Mouse (Mus musculus) liver, embryonic 14.5 days (tissue): ENCODE results near the gene Tmem127. TPM values are rescaled to one million over a fixed set of nuclear protein-coding genes. Genes with fewer than 3 reads are reported as not detected.
"Not testable (repeated sequence)": the region's sequence is repeated elsewhere in the genome, so short reads cannot be mapped to it uniquely, and the experiment has no call there.

Experiments
- ATAC-seq: fragments of 200-750 bp; cut with Nextera tagmentation; 2 replicates; pipeline ENCODE4 v1.8.0; 2017; ENCODE audit warnings: moderate number of reproducible peaks, mild to moderate bottlenecking, moderate library complexity; ENCODE audit not compliant: insufficient read depth
- DNase-seq, 3 experiments: peaks; one replicate each; pipeline ENCODE4 v3.0.0-alpha.2; 2012 to 2013; ENCODE audit warnings: low read depth in 3 of 3, low spot score in 3 of 3
- H3K27ac ChIP-seq: fragments of 300-500 bp; sonication (generic); 2 replicates; pipeline ENCODE4 v1.5.1; 2014; ENCODE audit warnings: moderate library complexity, mild to moderate bottlenecking, control low read depth, inconsistent platforms
- H3K27me3 ChIP-seq: fragments of 300-500 bp; sonication (generic); 2 replicates; pipeline ENCODE4 v1.6.1; 2014; ENCODE audit warnings: mild to moderate bottlenecking, low read length, moderate library complexity; ENCODE audit not compliant: control insufficient read depth, insufficient read depth
- H3K36me3 ChIP-seq: fragments of 300-500 bp; sonication (generic); replicated peaks from 2 replicates; pipeline ENCODE4 v1.6.1; 2014; ENCODE audit warnings: low read depth; ENCODE audit not compliant: control insufficient read depth, insufficient read depth
- H3K4me1 ChIP-seq, 2 experiments: fragments of 200-500 bp in 1 of 2; fragments of 300-500 bp in 1 of 2; sonication (generic) in 1 of 2; replicated peaks; 2 replicates each; pipeline ENCODE4 v1.6.1; 2012 to 2014; ENCODE audit warnings: antibody characterized with exemption in 1 of 2, inconsistent platforms in 1 of 2, low read length in 1 of 2; ENCODE audit not compliant: control insufficient read depth in 2 of 2, insufficient read depth in 2 of 2
- H3K4me2 ChIP-seq: fragments of 300-500 bp; sonication (generic); 2 replicates; pipeline ENCODE4 v1.6.1; 2014; ENCODE audit warnings: low read depth, mild to moderate bottlenecking, control low read depth, moderate library complexity
- H3K4me3 ChIP-seq, 2 experiments: fragments of 200-500 bp in 1 of 2; fragments of 300-500 bp in 1 of 2; sonication (generic) in 1 of 2; 2 replicates each; pipeline ENCODE4 v1.5.1; 2012 to 2014; ENCODE audit warnings: low read depth in 2 of 2, low read length in 2 of 2, mild to moderate bottlenecking in 2 of 2, control low read depth in 1 of 2, inconsistent platforms in 1 of 2, moderate library complexity in 1 of 2; ENCODE audit not compliant: insufficient read depth in 1 of 2
- H3K9ac ChIP-seq: fragments of 300-500 bp; sonication (generic); replicated peaks from 2 replicates; pipeline ENCODE4 v1.6.1; 2014; ENCODE audit warnings: mild to moderate bottlenecking, control low read depth, moderate library complexity
- H3K9me3 ChIP-seq: fragments of 300-500 bp; sonication (generic); 2 replicates; pipeline ENCODE4 v1.6.1; 2016; ENCODE audit warnings: low read length, mixed read lengths; ENCODE audit not compliant: control insufficient read depth
- CTCF ChIP-seq: IDR thresholded peaks from 2 replicates; pipeline ENCODE4 v1.5.1; 2016; ENCODE audit warnings: antibody characterized with exemption, low read depth, control low read depth
- EP300 ChIP-seq: IDR thresholded peaks from 2 replicates; pipeline ENCODE4 v1.6.1; 2016; ENCODE audit warnings: antibody characterized with exemption, low read depth
- WGBS: fragments of 180-500 bp; shearing (Covaris S2); extraction: QIAGEN DNeasy Blood & Tissue Kit; methylation state at CpG from one replicate; pipeline ENCODE4 v1.1.7; 2014; ENCODE audit not compliant: insufficient replicate concordance; 5-methylcytosine and 5-hydroxymethylcytosine counted together
- polyA plus RNA-seq, 2 experiments: library from polyadenylated mRNA; depleted of rRNA in 1 of 2; stranded (reverse) in 1 of 2; unstranded in 1 of 2; fragments of >200 nt; fragmentation: Nextera tagmentation in 1 of 2; extraction: Ambion mirVana in 1 of 2; gene quantifications; 2 replicates each; pipeline versions ENCODE4 v1.2.1 to v1.2.3; 2012 to 2014

Gene Tmem127
- polyA plus RNA-seq, 2 experiments: 7.4 to 8.4 TPM

DNA sequence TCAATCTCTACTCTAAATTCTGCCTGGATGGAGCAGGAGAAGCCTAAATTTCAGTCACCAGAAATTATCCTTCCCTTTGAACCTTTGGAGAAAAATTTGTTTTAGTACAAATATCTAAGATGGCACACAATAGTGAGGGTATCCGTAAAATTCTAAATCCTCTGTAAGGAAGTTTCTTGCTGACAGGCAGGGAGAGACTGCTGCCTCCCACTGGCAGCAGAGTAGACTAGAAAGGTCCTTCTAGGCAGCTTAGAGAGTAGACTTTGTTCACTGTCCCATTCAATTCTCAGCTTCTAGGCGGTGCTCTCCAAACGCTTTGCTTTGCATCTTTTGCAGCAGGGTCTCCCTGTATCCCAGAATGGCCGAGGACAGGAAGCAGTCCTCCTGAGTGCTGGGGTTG is 20.1 kb downstream of the Tmem127 start:
- DNase-seq (no peak), ATAC-seq (no peak)
- Histone ChIP-seq H3K27me3 (no peaks in the 10 kb centered on the region), H3K4me1 (peaks cover 6% of the 10 kb centered on the region in 2 experiments), H3K4me2 (no peak overlapping the region), H3K27ac (no peak overlapping the region), H3K4me3 (no peak overlapping the region), H3K36me3 (no peaks in the 10 kb centered on the region), H3K9me3 (no peaks in the 10 kb centered on the region), H3K9ac (no peak overlapping the region)
- WGBS: 63% methylated on average over 4 of the region's 4 CpGs
- no peak for TF ChIP-seq EP300
- peak; percentile 11; the same call in 1 of the 2 replicates for TF ChIP-seq CTCF

DNA sequence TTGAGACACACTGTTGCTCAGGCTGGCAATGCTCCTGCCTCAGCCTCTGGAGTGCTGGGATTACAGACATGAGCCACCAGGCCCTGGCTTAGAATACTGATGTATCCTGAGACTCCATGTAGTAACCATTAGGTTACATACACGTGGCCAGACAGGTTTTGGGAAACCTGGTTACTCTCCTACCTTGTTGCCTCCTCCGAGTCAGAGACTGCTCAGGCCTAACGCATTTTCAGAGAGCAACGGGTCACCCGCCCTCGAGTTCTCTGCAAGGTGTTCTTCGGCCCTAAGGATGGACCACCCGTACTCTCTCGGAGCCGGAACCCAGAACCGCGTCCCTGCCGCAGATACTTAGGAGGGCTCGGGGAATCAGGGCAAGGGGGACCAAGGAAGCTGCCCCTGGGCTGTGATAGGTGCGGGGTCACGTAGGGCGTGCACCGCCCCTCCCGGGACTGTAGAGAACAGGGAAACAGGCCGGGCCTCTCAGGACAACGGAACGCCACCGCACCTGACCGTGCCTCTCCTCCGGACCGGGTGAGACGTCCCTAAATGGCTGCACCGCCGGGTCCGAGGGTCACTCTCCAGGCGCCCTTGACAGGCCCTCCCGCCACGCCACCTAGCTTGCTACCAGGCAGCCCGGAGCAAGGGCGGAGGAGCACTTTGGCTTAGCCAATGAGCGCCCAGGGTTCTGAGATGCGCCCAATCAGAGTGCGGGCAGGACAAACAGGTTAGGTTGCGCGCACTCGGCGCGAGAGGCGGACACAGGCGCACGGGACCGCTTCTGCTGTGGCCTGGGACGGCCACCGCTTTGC is 22.0 kb downstream of the Tmem127 start, which contains the start of gene Stard7:
Stard7 (plus strand) TSS at position 728 of the 809 bp plus-strand sequence.
- peak; percentile 65 for TF ChIP-seq CTCF
- peak; percentile 27; the same call in 1 of the 2 replicates for TF ChIP-seq EP300
- peak within 1 kb of the TSS; percentile 82 for H3K9ac ChIP-seq
- no peaks in the 10 kb centered on the region; the same call in 1 of the 2 replicates for H3K36me3 ChIP-seq
- H3K27me3 ChIP-seq: no peaks in the 10 kb centered on the region
- H3K4me2 ChIP-seq: peak within 1 kb of the TSS; percentile 81
- H3K27ac ChIP-seq: peak within 1 kb of the TSS; percentile 72
- ATAC-seq (peak; percentile 98), DNase-seq (peak; percentile 96 to 97 (median 96))
- H3K4me3 ChIP-seq: peak within 1 kb of the TSS; percentile 82 to 89
- H3K4me1 ChIP-seq: peaks cover 8 to 11% of the 10 kb centered on the region in 2 experiments
- under 1% methylated on average over 48 of the region's 49 CpGs for WGBS
- no peaks in the 10 kb centered on the region for H3K9me3 ChIP-seq

GRCm38 (mm10) chr2:127270300-127271041 is 22.8 kb downstream of the Tmem127 start:
- Histone ChIP-seq H3K27me3 (no peaks in the 10 kb centered on the region), H3K4me1 (peaks cover 11 to 12% of the 10 kb centered on the region in 2 experiments), H3K9ac (peak overlapping the region; percentile 82), H3K36me3 (no peaks in the 10 kb centered on the region; the same call in 1 of the 2 replicates), H3K4me3 (peak overlapping the region; percentile 78 to 82), H3K4me2 (peak overlapping the region; percentile 81), H3K9me3 (no peaks in the 10 kb centered on the region), H3K27ac (peak overlapping the region; percentile 72)
- under 1% methylated on average over 74 of the region's 75 CpGs for WGBS
- DNase-seq (peak; percentile 78 to 79 (median 79)), ATAC-seq (peak; percentile 91)
- no peak for TF ChIP-seq CTCF

DNA sequence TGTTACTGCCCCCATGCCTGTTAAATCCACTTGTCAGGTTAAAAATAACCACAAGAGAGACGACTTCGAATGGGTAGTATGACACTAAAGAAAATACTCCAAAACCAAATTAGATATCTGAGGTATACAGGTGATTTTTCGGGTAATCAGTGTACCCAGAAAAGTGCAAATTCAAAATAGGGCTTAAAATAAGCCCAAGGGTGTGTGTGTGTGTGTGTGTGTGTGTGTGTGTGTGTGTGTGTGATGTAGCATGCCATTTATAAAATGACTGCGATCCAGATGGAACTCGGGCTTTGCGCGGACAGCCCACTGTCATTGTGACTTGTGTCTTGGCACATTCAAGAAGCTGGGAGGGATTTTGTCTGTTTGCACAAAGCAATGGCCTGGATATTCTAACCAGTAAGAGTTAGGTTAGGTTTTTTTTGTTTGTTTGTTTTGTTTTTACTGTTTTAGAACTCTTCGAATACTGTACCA is 23.4 kb downstream of the Tmem127 start:
- ATAC-seq (no peak), DNase-seq (no peak)
- no peak for TF ChIP-seq EP300
- TF ChIP-seq CTCF: no peak
- Histone ChIP-seq H3K9ac (peak overlapping the region; percentile 82), H3K4me1 (peaks cover 11 to 12% of the 10 kb centered on the region in 2 experiments), H3K4me3 (peak overlapping the region; percentile 78 to 82), H3K36me3 (no peaks in the 10 kb centered on the region; the same call in 1 of the 2 replicates), H3K27me3 (no peaks in the 10 kb centered on the region), H3K9me3 (no peaks in the 10 kb centered on the region), H3K27ac (peak overlapping the region; percentile 72), H3K4me2 (peak overlapping the region; percentile 81)
- 5% methylated on average over 8 of the region's 8 CpGs for WGBS

DNA sequence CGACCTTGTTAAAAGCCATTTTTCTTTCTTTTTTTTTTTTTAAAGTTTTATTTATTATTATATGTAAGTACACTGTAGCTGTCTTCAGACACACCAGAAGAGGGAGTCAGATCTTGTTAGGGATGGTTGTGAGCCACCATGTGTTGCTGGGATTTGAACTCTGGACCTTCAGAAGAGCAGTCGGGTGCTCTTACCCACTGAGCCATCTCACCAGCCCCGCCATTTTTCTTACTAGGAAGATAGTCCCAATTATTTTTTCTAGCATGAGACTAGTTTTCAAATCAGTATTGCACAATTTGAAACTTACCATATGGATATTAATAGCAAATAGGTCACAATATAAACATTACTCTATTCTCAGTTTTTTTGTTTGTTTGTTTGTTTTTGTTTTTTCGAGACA is 24.3 kb downstream of the Tmem127 start:
- not testable (repeated sequence) for H3K36me3 ChIP-seq, DNase-seq, H3K27me3 ChIP-seq, ATAC-seq, H3K27ac ChIP-seq, H3K9me3 ChIP-seq
- WGBS: 68% methylated on average over 4 of the region's 4 CpGs
- peak overlapping the region; percentile 81 for H3K4me2 ChIP-seq
- peak overlapping the region; percentile 82; the same call in 1 of the 2 replicates for H3K9ac ChIP-seq
- H3K4me1 ChIP-seq: peaks cover 11 to 12% of the 10 kb centered on the region in 2 experiments
- H3K4me3 ChIP-seq: peak overlapping the region in 1 of 2 experiments; percentile 82; a peak in 2 of 4 replicates
